Mouse (Mus musculus) midbrain, postnatal 0 days (tissue): Measurements from ENCODE around the gene Dtd2. TPM values are rescaled to one million over a fixed set of nuclear protein-coding genes. Genes with fewer than 3 reads are reported as not detected.

Experiments used
- ATAC-seq: fragments of 200-750 bp; cut with Nextera tagmentation; 2 replicates; pipeline ENCODE4 v1.8.0; 2017; ENCODE audit warnings: moderate number of reproducible peaks, mild to moderate bottlenecking, moderate TSS enrichment, moderate library complexity; ENCODE audit not compliant: low FRiP score
- DNase-seq: peaks from one replicate; pipeline ENCODE4 v3.0.0-alpha.2; 2015; ENCODE audit warnings: low spot score
- H3K27ac ChIP-seq: fragments of 300-500 bp; sonication (generic); 2 replicates; pipeline ENCODE4 v1.5.1; 2014; ENCODE audit warnings: low read depth, mild to moderate bottlenecking, low read length, mixed read lengths
- H3K27me3 ChIP-seq: fragments of 300-500 bp; sonication (generic); 2 replicates; pipeline ENCODE4 v1.6.1; 2014; ENCODE audit warnings: low read length, control low read depth, mixed read lengths; ENCODE audit not compliant: insufficient read depth
- H3K36me3 ChIP-seq: fragments of 300-500 bp; sonication (generic); 2 replicates; pipeline ENCODE4 v1.6.1; 2014; ENCODE audit warnings: low read length, control low read depth, mixed read lengths; ENCODE audit not compliant: insufficient read depth
- H3K4me1 ChIP-seq: fragments of 300-500 bp; sonication (generic); 2 replicates; pipeline ENCODE4 v1.6.1; 2014; ENCODE audit warnings: mild to moderate bottlenecking, control low read depth, antibody characterized with exemption, low read length, mixed read lengths; ENCODE audit not compliant: insufficient read depth
- H3K4me2 ChIP-seq: fragments of 300-500 bp; sonication (generic); 2 replicates; pipeline ENCODE4 v1.6.1; 2014; ENCODE audit warnings: low read depth, mild to moderate bottlenecking, low read length, mixed read lengths; ENCODE audit not compliant: poor library complexity, severe bottlenecking
- H3K4me3 ChIP-seq: fragments of 300-500 bp; sonication (generic); 2 replicates; pipeline ENCODE4 v1.5.1; 2014; ENCODE audit warnings: low read depth, mild to moderate bottlenecking, low read length, moderate library complexity
- H3K9ac ChIP-seq: fragments of 300-500 bp; sonication (generic); replicated peaks from 2 replicates; pipeline ENCODE4 v1.6.1; 2014; ENCODE audit warnings: mild to moderate bottlenecking, low read length, moderate library complexity, mixed read lengths; ENCODE audit not compliant: poor library complexity, severe bottlenecking
- H3K9me3 ChIP-seq: fragments of 300-500 bp; sonication (generic); 2 replicates; pipeline ENCODE4 v1.6.1; 2016; ENCODE audit warnings: low read length, control low read depth
- CTCF ChIP-seq: IDR thresholded peaks from 2 replicates; pipeline ENCODE4 v1.5.1; 2016; ENCODE audit warnings: antibody characterized with exemption, mild to moderate bottlenecking
- WGBS: fragments of 180-500 bp; shearing (Covaris S2); extraction: QIAGEN DNeasy Blood & Tissue Kit; methylation state at CpG from one replicate; pipeline ENCODE4 v1.1.7; 2014; 5-methylcytosine and 5-hydroxymethylcytosine counted together
- polyA plus RNA-seq: library from polyadenylated mRNA; unstranded; fragments of >200 nt; fragmentation: Nextera tagmentation; extraction: Ambion mirVana; gene quantifications from 2 replicates; pipeline ENCODE4 v1.2.1, GENCODE M21; 2015
- total RNA-seq: library from RNA; depleted of rRNA; stranded (reverse); fragments of >200 nt; gene quantifications from 2 replicates; pipeline ENCODE4 v1.2.3, GENCODE M21; 2014

Dtd2 gene
- total and polyA plus RNA-seq, 2 experiments from 2014 or later = 11.6 to 33.2 TPM

GRCm38 (mm10) chr12:52010630-52010961, 4.3 kb upstream of the Dtd2 start:
- no peaks in the 10 kb centered on the region for H3K9me3 ChIP-seq
- H3K27ac ChIP-seq = no peak overlapping the region
- ATAC-seq (no peak), DNase-seq (peak; percentile 77)
- peak overlapping the region; percentile 56 for H3K4me2 ChIP-seq
- H3K27me3 ChIP-seq = no peaks in the 10 kb centered on the region
- peak; percentile 82 for TF ChIP-seq CTCF
- peak overlapping the region; percentile 34 for H3K4me3 ChIP-seq
- no peaks in the 10 kb centered on the region for H3K36me3 ChIP-seq
- H3K9ac ChIP-seq = no peak overlapping the region
- WGBS = 40% methylated on average over 2 of the region's 2 CpGs
- H3K4me1 ChIP-seq = peaks cover under 1% of the 10 kb centered on the region; the same call in 1 of the 2 replicates

- 26% methylated on average over 15 of the region's 15 CpGs for WGBS
- DNase-seq (no peak), ATAC-seq (no peak)
- no peak overlapping the region for H3K27ac ChIP-seq
- H3K27me3 ChIP-seq = no peaks in the 10 kb centered on the region
- H3K9ac ChIP-seq = no peak overlapping the region; the same call in 1 of the 2 replicates
- TF ChIP-seq CTCF = no peak
- H3K36me3 ChIP-seq = no peaks in the 10 kb centered on the region
- H3K4me1 ChIP-seq = peaks cover 3% of the 10 kb centered on the region; the same call in 1 of the 2 replicates
- peak overlapping the region; percentile 56 for H3K4me2 ChIP-seq
- no peaks in the 10 kb centered on the region for H3K9me3 ChIP-seq
- H3K4me3 ChIP-seq = peak overlapping the region; percentile 34
Observed at GRCm38 (mm10) chr12:52009928-52010629, 3.8 kb upstream of the Dtd2 start.

GRCm38 (mm10) chr12:52006633-52006994, 313 bp upstream of the Dtd2 start:
- DNase-seq = no peak
- WGBS = 50% methylated on average over 5 of the region's 5 CpGs
- H3K27me3 ChIP-seq = no peaks in the 10 kb centered on the region
- ATAC-seq = peak; percentile 76
- H3K36me3 ChIP-seq = no peaks in the 10 kb centered on the region
- H3K4me2 ChIP-seq = peak overlapping the region; percentile 66
- TF ChIP-seq CTCF = no peak
- no peaks in the 10 kb centered on the region for H3K9me3 ChIP-seq
- H3K4me3 ChIP-seq = peak overlapping the region; percentile 48
- peaks cover 3% of the 10 kb centered on the region; the same call in 1 of the 2 replicates for H3K4me1 ChIP-seq
- peak overlapping the region; percentile 64; the same call in 1 of the 2 replicates for H3K9ac ChIP-seq
- peak overlapping the region; percentile 68; the same call in 1 of the 2 replicates for H3K27ac ChIP-seq

DNA sequence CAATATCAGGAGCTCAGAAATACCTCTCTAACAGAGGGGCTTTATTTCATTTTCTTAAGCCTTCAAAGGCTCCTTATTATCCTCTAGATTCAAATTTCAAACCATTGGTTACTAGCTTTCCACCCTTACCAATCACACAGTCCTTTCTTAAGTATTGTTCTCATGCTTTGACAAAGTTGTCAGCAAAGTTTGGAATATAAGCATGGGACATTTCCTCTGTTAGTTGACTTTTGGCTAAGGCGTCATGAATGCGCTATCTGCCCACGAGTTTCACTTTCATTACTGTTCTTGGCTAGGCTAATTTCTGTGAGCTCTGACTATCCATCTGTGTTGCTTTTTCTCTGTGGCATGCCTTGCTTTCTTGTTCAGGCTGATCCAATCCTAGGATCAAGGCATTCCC, 3.6 kb downstream of the Dtd2 start:
- H3K4me1 ChIP-seq = peaks cover 3% of the 10 kb centered on the region; the same call in 1 of the 2 replicates
- DNase-seq (no peak), ATAC-seq (no peak)
- H3K9me3 ChIP-seq = no peaks in the 10 kb centered on the region
- 93% methylated on average over 3 of the region's 3 CpGs for WGBS
- H3K27me3 ChIP-seq = no peaks in the 10 kb centered on the region
- H3K4me3 ChIP-seq = no peak overlapping the region
- no peak for TF ChIP-seq CTCF
- no peak overlapping the region for H3K27ac ChIP-seq
- H3K9ac ChIP-seq = no peak overlapping the region
- peaks cover 5% of the 10 kb centered on the region; the same call in 1 of the 2 replicates for H3K36me3 ChIP-seq
- no peak overlapping the region for H3K4me2 ChIP-seq

DNA sequence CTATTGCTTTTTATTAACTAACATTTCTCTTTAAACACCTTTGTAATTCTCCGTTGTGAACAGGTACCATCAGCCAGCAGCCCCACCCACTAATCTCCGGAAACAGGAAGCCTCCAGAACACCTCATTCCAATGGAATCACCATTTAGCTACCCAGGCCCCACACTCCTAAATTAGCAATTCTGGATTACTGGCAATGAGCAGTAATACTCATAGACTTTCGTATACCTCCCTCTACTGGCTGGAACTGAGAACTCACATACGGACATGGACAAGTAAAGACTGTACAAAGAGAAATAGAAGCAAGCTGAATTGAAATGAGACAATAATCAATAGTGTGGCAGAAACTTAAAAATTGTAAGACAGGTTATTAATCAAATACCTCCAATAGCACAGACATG, 4.8 kb downstream of the Dtd2 start:
- Histone ChIP-seq H3K36me3 (peaks cover 5% of the 10 kb centered on the region; the same call in 1 of the 2 replicates), H3K4me3 (no peak overlapping the region), H3K27ac (no peak overlapping the region), H3K4me1 (peaks cover 3% of the 10 kb centered on the region; the same call in 1 of the 2 replicates), H3K27me3 (no peaks in the 10 kb centered on the region), H3K4me2 (no peak overlapping the region), H3K9me3 (no peaks in the 10 kb centered on the region), H3K9ac (no peak overlapping the region)
- peak; percentile 89 for TF ChIP-seq CTCF
- DNase-seq = peak; percentile 89
- 20% methylated on average over 4 of the region's 4 CpGs for WGBS
- ATAC-seq = no peak

- no peak overlapping the region for H3K4me2 ChIP-seq
- no peak for DNase-seq
- H3K9me3 ChIP-seq = no peaks in the 10 kb centered on the region
- ATAC-seq = no peak
- no peaks in the 10 kb centered on the region for H3K4me1 ChIP-seq
- WGBS = 91% methylated on average over 9 of the region's 9 CpGs
- H3K27me3 ChIP-seq = no peaks in the 10 kb centered on the region
- H3K27ac ChIP-seq = no peak overlapping the region
- TF ChIP-seq CTCF = no peak
- no peak overlapping the region for H3K9ac ChIP-seq
- H3K4me3 ChIP-seq = no peak overlapping the region
- peaks cover 5% of the 10 kb centered on the region; the same call in 1 of the 2 replicates for H3K36me3 ChIP-seq
Observed at GRCm38 (mm10) chr12:51998366-51998932, 7.9 kb downstream of the Dtd2 start.
